Mouse (Mus musculus) kidney, adult 2 months (tissue): ENCODE results near the gene Kcnc3. TPM values are rescaled to one million over a fixed set of nuclear protein-coding genes. Genes with fewer than 3 reads are reported as not detected.

Experiments used
- DNase-seq: peaks from one replicate; pipeline ENCODE4 v3.0.0; 2021
- H3K27ac ChIP-seq: fragments of 200-500 bp; 2 replicates; pipeline ENCODE4 v1.5.1; 2012; ENCODE audit warnings: low read depth, low read length, control low read depth, inconsistent platforms; ENCODE audit not compliant: insufficient read depth
- H3K27me3 ChIP-seq: fragments of 200-500 bp; replicated peaks from 2 replicates; pipeline ENCODE4 v1.6.1; 2012; ENCODE audit warnings: mild to moderate bottlenecking, moderate library complexity, low read length, inconsistent platforms; ENCODE audit not compliant: control insufficient read depth, insufficient read depth
- H3K36me3 ChIP-seq: fragments of 200-500 bp; 2 replicates; pipeline ENCODE4 v1.6.1; 2012; ENCODE audit warnings: mild to moderate bottlenecking, moderate library complexity, low read length, inconsistent platforms; ENCODE audit not compliant: control insufficient read depth, insufficient read depth
- H3K4me1 ChIP-seq: fragments of 200-500 bp; 2 replicates; pipeline ENCODE4 v1.6.1; 2011; ENCODE audit warnings: low read length; ENCODE audit not compliant: control insufficient read depth, insufficient read depth
- H3K4me3 ChIP-seq: fragments of 200-500 bp; 2 replicates; pipeline ENCODE4 v1.5.1; 2011; ENCODE audit warnings: mild to moderate bottlenecking, low read depth, low read length, control low read depth; ENCODE audit not compliant: insufficient read depth
- CTCF ChIP-seq: fragments of 200-500 bp; conservative IDR thresholded peaks from 2 replicates; pipeline ENCODE4 v1.5.1; 2011; ENCODE audit warnings: low read depth, mild to moderate bottlenecking, control low read depth, low read length, moderate library complexity, mixed read lengths; ENCODE audit not compliant: insufficient read depth, insufficient read length
- POLR2A ChIP-seq: fragments of 200-500 bp; IDR thresholded peaks from one replicate; pipeline ENCODE4 v1.6.1; 2011; ENCODE audit warnings: low read depth, low read length, control low read depth
- WGBS: fragments of 180-500 bp; shearing (Covaris S2); methylation state at CpG from one replicate; pipeline ENCODE4 v1.1.7; 2018; 5-methylcytosine and 5-hydroxymethylcytosine counted together
- polyA plus RNA-seq: library from polyadenylated mRNA; depleted of rRNA; stranded (reverse); fragments of >200 nt; gene quantifications from 2 replicates; pipeline ENCODE4 v1.2.3, GENCODE M21; 2012

The Kcnc3 gene
- polyA plus RNA-seq, 1 experiment, result 19.1 TPM

- under 1% methylated on average over 33 of the region's 33 CpGs for WGBS
- Histone ChIP-seq H3K4me3 (peak overlapping the region; percentile 49), H3K27ac (no peak overlapping the region), H3K36me3 (no peaks in the 10 kb centered on the region), H3K4me1 (peaks cover 7% of the 10 kb centered on the region; the same call in 1 of the 2 replicates), H3K27me3 (no peaks in the 10 kb centered on the region)
- no peak for TF ChIP-seq CTCF
- no peak for TF ChIP-seq POLR2A
- DNase-seq, result peak; percentile 95
These were observed 1.3 kb upstream of the Kcnc3 start for GRCm38 (mm10) chr7:44589149-44589548.

GRCm38 (mm10) chr7:44589946-44590345, 518 bp upstream of the Kcnc3 start:
- H3K27ac ChIP-seq, result no peak overlapping the region
- TF ChIP-seq POLR2A (no peak), CTCF (no peak)
- 9% methylated on average over 13 of the region's 13 CpGs for WGBS
- H3K27me3 ChIP-seq, result no peaks in the 10 kb centered on the region
- peaks cover 7% of the 10 kb centered on the region; the same call in 1 of the 2 replicates for H3K4me1 ChIP-seq
- no peaks in the 10 kb centered on the region for H3K36me3 ChIP-seq
- peak; percentile 63 for DNase-seq
- peak overlapping the region; percentile 55 for H3K4me3 ChIP-seq

- WGBS, result 1% methylated on average over 60 of the region's 60 CpGs
- Histone ChIP-seq H3K4me1 (peaks cover 7% of the 10 kb centered on the region; the same call in 1 of the 2 replicates), H3K27ac (no peak overlapping the region), H3K27me3 (no peaks in the 10 kb centered on the region), H3K4me3 (peak overlapping the region; percentile 62), H3K36me3 (no peaks in the 10 kb centered on the region)
- TF ChIP-seq POLR2A (no peak), CTCF (no peak)
- DNase-seq, result peak; percentile 29
These were observed 1.1 kb downstream of the Kcnc3 start for GRCm38 (mm10) chr7:44591348-44592116.

- no peak for DNase-seq
- Histone ChIP-seq H3K4me3 (no peak overlapping the region), H3K27ac (no peak overlapping the region), H3K27me3 (no peaks in the 10 kb centered on the region), H3K4me1 (peaks cover 7% of the 10 kb centered on the region; the same call in 1 of the 2 replicates), H3K36me3 (no peaks in the 10 kb centered on the region)
- WGBS, result 8% methylated on average over 15 of the region's 15 CpGs
- TF ChIP-seq POLR2A (no peak), CTCF (no peak)
These were observed 2.6 kb downstream of the Kcnc3 start for GRCm38 (mm10) chr7:44593051-44593450.

- Histone ChIP-seq H3K36me3 (no peaks in the 10 kb centered on the region), H3K4me3 (no peak overlapping the region), H3K4me1 (peaks cover 7% of the 10 kb centered on the region; the same call in 1 of the 2 replicates), H3K27ac (no peak overlapping the region), H3K27me3 (no peaks in the 10 kb centered on the region)
- DNase-seq, result peak; percentile 81
- WGBS, result 2% methylated on average over 22 of the region's 22 CpGs
- no peak for TF ChIP-seq POLR2A
- no peak for TF ChIP-seq CTCF
These were observed 3.3 kb downstream of the Kcnc3 start for GRCm38 (mm10) chr7:44593775-44594174.

GRCm38 (mm10) chr7:44594291-44594690, 3.8 kb downstream of the Kcnc3 start:
- DNase-seq, result no peak
- no peak overlapping the region for H3K27ac ChIP-seq
- H3K4me1 ChIP-seq, result peaks cover 7% of the 10 kb centered on the region; the same call in 1 of the 2 replicates
- no peaks in the 10 kb centered on the region for H3K27me3 ChIP-seq
- WGBS, result 57% methylated on average over 6 of the region's 6 CpGs
- no peaks in the 10 kb centered on the region for H3K36me3 ChIP-seq
- TF ChIP-seq POLR2A (no peak), CTCF (no peak)
- H3K4me3 ChIP-seq, result no peak overlapping the region

- H3K36me3 ChIP-seq, result no peaks in the 10 kb centered on the region
- H3K4me3 ChIP-seq, result no peak overlapping the region
- H3K27me3 ChIP-seq, result no peaks in the 10 kb centered on the region
- H3K4me1 ChIP-seq, result no peaks in the 10 kb centered on the region
- WGBS, result 92% methylated on average over 20 of the region's 20 CpGs
- no peak for DNase-seq
- TF ChIP-seq POLR2A (no peak), CTCF (no peak)
- no peak overlapping the region for H3K27ac ChIP-seq
These were observed 4.7 kb downstream of the Kcnc3 start for GRCm38 (mm10) chr7:44595131-44595561.
